Mouse (Mus musculus): ENCODE data around the gene Cryzl1. TPM values are rescaled to one million over a fixed set of nuclear protein-coding genes. Genes with fewer than 3 reads are reported as not detected.

Gene Cryzl1
- total RNA-seq, 2 experiments from 2014 or later = 106 to 110 TPM

DNA sequence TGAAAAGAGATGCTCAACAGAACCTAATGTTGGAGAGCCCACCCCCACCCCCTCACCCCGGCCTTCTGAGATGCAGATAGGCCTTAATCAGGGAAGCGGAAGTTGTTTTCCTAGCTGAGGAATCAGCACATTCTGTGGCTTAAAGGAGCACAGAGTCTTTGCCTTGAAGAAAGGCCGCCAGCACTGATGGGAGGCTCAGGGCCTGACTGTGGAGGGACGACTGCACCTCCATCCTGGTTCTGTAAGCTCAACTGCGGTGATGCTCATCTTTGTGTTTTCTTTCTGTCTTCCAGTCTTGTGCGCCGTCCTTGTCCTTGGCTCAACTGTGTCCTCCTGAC is 12.1 kb upstream of the Cryzl1 start:
- DNase-seq (ENCODE audit: low spot score in 2 of 2) = no peak

DNA sequence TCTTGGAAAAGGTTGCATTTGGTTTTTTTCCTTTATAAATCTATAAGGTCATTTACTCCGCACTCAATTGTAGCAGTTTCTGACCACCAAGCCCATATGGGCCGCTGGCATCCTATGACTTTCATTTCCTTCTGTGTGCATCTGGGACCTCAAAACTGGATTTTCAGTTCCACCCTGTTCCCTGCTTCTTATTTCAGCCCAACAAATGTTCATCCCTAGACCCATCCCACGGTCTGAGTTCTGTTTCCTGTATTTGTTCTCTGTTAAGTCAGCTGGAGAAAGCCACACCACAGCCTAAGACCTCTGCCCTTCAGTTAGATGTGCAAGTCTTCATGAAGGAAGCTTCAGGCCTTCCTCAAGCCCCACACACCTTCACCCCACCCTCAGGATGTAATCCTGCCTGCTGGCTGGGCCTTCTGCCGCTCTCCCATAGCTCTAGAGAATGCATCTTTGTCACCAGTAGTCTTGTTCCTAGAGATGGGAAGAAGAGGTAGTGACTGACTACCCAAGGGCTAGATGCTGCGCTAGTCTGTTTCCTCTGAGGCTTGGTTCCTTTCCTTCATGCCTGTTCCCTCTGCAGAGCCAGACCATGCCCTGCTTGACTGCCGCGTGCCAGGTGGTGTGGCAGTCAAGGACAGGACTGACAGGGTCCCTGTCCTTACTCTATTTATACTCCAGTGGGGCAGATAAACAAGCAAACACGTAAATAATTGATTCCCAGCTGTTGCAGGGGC is 11.6 kb upstream of the Cryzl1 start:
- no peak for DNase-seq (ENCODE audit: low spot score in 2 of 2)

DNA sequence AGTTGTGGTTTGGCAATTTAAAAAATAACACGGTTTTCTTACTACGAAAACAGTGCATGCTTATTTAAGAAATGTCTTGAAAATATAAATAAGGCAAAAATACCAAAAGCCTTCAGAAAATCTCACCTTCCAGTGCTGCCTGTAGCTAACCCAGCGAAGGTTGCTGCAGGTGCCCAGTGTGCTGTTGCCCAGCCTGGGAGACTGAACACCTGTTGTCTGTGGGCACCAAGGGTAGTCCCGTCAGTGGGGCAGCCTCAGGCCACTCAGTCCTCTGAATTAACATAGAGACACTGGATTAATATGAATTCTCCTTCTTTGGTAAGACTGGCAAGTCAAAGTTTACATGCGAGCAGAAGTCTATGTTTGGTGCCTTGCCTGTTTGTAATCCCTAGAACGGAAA is 9.7 kb upstream of the Cryzl1 start:
- DNase-seq (ENCODE audit: low spot score in 2 of 2) = no peak

DNA sequence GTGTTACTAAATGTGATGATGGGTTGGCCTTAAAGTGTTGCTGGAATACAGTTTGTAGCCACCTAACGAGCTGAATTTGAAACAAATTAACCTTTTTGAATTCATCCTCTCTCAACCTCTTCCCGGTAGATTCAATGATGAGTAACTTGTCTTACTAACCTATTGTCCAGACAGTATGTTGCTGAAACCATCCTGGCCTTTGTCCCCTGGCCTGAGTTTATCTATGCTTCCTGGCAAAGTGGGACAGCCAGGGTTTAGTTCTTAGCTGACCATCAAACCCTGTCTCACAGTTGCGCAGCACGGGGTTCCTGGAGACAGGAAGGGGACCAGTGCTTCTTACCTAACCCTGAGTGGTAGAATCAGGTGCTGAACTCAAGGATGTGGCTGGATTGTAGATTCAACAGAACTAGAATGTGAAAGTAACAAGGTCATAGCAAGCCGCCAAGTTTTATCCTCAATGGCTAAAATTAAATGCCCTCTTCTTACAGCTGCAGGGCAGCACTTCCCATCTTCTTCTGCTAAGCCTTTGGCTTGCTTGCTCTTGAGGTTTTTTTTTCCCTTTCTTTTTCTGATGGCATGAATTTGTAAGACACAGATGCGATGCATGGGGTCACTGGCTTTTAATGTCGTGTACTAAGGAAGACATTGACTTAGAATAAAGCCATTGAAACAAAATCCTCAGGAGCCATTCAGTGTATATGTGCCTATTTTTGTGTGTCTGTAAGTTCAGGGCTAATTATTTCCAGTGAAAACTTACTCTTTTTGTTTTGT is 7.5 kb upstream of the Cryzl1 start:
- no peak for DNase-seq (ENCODE audit: low spot score in 2 of 2)

DNA sequence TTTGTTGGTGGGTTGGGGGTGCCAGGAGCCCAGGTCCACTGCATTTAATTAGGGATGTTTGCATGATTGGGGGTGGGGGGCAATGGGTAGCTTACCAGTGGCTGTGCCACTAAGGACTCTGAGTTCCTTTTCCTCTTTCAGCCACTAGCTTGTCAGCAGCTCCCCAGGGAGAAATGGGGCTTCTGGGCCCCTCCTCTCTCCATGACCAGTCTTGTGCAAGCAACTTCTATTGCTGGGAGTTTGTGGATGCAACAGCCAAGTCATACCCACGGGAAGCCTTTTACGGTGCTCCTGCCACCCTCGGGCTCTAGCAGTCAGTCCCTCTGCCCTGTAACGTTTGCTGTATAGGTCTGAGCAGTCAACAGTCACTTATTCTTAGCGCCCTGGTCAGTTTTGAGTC is 6.0 kb upstream of the Cryzl1 start:
- no peak for DNase-seq (ENCODE audit: low spot score in 2 of 2)

DNA sequence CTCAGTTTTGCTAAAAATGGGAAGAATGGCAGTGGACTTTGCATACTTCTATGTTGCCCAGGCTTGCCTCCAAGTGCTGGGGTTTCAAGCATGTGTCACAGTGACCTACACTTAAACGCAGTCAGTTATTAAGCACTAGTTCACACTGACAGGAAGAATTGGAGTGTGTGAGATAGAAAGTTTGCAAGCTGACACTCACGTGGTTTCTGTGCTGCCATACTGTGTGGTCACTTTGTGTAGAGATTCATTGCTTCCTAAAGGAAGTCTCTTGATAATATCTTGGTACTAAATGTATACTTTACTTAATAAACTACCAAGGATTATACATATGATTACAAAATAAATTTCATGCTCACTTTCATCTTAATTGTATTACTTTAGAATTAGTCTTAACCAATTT is 4.0 kb upstream of the Cryzl1 start:
- no peak for DNase-seq (ENCODE audit: low spot score in 2 of 2)

DNA sequence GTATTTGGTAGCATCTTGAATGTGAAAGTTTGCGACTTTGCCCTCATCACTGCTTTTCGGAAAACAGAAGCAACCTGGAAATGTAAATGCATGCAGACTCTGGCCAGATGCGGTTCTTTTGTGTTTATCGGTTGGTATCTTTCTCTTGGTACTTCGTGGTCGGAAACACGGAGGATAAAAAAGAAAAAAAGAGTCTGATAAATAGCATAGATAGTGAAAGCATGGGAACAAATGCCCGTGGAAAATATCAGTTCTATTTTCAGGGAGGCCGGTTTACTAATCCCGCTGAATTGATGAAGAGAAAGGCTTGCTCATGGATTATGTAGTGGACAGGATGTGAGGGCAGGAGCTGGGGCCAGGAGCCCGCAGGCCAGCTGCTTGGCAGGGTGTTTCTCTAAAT is 1.7 kb upstream of the Cryzl1 start:
- no peak for DNase-seq (ENCODE audit: low spot score in 2 of 2)

DNA sequence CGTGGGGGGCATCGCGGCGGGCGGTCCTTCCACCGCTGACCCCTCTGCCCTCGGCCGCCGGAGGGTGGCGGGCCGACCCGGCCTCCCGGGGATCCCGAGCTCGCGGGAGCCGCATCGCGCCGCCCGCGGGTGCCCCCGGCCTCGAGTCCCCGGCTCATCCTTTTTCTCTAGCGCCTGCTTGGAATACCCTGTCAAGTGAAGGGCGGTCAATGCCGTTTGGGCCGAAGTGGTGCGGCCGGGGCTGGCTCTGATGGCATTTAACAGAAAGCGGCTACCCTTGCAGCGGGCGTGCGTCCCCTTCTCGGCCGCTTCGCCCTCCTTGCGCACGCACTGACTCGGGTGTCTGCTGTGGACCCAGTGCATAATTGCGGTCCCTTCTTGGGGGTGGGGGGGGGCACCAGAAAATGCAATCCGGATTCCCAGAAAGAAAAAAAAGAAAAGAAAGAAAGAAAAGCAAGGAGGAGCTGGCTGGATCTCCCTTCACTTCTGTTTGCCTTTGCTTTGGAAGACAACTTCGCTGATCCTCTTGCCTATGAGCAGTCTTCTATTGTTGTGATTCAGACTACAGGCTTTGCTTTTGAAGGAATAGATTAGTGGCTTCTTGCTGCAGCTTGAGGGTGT is 1.2 kb upstream of the Cryzl1 start:
- DNase-seq (ENCODE audit: low spot score in 2 of 2) = peak in 1 of 2 experiments; percentile 26

DNA sequence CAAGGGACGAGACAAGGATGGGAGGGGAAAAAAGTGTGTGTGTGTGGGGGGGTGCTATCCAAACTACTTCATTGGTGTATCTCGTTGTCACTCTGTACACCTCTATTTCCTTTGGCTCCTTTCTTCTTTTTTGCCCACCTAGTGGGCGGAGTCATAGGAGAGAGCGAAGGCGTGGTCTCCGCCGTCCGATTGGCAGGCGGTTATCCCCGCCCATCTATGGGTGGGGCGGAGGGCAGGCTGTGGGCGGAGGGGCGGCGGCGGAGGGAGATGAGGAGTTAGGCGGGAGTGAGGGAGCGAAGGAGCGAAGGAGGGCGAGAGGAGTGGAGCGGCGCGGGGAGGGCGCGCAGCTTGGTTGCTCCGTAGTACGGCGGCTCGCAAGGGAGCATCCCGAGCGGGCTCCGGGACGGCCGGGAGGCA is 299 bp upstream of the Cryzl1 start, which contains the start of gene Itsn1:
Itsn1 (plus strand) TSS at position 216 of the 417 bp plus-strand sequence.
- DNase-seq (ENCODE audit: low spot score in 2 of 2) = peak; percentile 95 to 98

DNA sequence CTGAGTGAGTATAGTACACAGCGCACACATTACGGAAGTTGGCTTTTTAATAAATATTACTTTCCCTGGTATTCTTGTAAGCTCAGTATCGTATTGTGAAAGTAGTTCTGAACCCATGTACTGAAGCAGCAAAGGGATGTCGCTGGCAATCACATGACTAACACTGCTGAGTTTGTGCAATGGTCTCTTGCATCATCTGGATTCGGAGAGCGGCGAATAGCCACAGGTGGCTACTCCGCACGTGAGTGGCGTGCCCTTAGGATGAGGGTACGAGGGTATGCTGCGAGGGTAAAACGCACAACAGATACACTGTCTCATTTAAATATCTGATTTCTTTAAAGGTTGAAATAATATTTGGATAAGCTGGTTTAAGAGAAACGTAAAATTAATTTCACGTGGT is 1.3 kb downstream of the Cryzl1 start:
- DNase-seq (ENCODE audit: low spot score in 2 of 2) = no peak

DNA sequence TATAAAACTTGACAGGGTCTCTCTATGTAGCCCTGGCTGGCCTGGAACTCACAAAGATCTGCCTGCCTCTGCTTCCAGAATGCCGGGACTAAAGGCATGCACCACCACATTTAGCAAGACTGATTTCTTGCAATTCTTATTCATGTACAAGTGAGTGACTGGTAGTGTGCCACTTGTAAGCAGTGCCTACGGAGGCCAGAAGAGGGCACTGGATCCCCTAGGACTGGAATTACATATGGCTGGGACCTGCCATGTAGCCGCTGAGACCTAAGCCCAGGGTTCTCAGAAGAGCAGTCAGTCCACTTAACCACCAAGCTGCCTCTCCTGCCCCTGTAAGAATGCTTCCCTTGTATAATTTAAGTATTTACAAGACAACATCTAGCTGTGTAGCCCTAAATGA is 4.5 kb downstream of the Cryzl1 start:
- DNase-seq (ENCODE audit: low spot score in 2 of 2) = peak; percentile 44 to 54

DNA sequence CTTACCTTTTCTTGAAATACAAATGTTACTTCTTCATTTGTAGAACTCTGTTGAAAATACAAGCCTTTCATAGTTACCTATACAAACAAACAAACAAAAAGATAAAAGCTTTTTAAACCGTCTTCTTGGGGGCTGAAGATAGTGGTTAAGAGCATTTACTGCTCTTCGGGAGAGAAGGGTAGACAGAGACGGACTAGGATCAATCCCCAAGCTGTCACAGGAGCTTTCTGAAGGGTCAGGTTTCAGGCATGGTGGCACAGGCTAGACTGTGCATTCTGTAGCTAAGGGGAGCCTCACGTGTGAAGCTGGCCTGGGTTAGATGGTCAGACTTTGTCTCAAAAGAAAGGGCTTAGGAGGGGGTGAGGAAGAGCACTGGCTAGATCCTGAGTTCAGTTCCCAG is 11.4 kb downstream of the Cryzl1 start:
- DNase-seq (ENCODE audit: low spot score in 2 of 2) = no peak

DNA sequence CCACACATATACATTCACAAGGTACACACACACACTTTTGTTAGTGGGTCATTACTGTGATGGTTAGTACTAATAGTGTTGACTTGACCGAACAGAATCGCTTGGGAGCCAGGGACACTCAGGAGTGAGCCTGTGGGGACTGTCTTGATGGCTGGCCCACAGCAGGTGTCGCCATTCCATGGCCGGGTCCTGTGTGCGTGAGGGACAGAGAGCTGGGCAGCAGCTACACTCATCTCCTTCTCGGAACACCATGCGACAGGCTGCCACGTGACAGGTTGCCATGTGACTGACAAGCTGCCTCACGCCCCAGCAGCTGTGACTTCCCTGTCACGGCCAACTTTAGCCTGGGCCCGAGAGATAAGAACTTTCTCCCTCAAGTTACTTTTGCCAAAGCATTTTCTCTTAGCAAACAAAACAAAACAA is 11.8 kb downstream of the Cryzl1 start:
- no peak for DNase-seq (ENCODE audit: low spot score in 2 of 2)

DNA sequence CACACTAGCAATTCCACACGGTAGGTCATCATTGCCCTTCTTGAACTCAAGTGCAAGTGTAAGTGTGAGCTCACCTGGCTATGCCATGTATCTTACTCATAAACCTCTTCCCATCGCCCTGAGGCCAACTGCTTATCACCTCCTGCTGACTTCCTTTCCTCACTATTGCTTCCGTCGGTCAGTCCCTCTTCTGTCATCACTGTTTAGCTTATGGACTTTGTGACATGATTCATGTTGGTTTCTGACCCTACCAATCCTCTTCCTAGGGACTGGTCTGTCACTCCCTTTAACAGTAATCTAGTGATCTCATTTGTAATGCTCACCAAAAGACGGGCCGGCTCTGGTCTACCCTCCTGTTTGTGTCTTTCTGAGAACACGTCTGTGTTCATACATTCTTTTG is 18.5 kb downstream of the Cryzl1 start:
- DNase-seq (ENCODE audit: low spot score in 2 of 2) = no peak

DNA sequence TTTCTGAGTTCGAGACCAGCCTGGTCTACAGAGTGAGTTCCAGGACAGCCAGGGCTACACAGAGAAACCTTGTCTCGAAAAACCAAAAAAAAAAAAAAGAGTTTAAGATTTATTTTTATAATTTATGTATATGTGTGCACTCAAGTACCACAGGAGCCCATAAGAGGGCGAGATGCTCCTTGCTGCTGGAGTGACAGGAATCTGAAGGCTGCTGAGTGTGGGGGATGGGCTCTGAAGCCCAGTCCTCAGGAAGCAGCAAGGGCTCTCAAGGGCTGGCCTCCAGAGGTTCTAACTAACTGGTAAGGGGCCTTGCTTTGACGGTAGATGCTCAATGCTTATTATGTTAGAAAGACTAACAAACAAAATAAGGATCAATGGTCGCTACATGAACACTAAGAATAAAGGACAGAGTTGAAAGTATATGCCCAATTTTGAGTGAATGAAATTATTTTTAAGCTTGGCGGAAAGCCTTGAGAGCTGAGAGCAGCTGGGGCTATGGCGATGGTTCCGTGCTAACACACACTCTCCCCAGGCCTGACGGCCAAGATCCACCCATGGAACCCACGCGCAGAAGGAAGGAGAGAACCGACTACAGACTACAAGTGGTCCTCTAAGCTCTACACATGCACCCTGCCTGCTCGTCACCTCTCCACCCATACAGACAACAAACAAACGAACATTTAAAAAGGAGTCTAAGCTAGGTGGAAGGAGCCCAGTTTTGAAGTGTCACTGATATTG is 24.0 kb downstream of the Cryzl1 start:
- DNase-seq (ENCODE audit: low spot score in 2 of 2) = peak in 1 of 2 experiments; percentile 55

DNA sequence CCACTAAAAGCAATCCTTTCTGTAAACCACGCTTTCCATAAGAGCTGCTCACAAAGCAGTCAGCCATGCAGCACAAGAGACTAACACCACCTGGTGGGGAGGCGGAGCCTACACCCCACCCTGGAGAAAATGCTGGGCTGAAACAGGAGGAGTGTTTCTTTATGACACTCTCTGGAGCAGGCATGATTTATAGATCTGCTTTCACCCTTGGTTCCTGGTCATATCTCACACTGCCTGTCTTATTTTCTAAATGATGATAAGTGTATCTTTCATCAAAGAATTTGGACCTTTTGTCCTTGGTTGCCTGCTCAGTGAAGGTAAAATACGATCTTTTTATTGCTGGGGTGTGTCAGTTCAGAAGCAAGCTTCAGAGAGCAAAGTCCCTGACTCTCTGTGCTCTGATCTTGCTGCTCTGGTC is 26.0 kb downstream of the Cryzl1 start:
- DNase-seq (ENCODE audit: low spot score in 2 of 2) = no peak

DNA sequence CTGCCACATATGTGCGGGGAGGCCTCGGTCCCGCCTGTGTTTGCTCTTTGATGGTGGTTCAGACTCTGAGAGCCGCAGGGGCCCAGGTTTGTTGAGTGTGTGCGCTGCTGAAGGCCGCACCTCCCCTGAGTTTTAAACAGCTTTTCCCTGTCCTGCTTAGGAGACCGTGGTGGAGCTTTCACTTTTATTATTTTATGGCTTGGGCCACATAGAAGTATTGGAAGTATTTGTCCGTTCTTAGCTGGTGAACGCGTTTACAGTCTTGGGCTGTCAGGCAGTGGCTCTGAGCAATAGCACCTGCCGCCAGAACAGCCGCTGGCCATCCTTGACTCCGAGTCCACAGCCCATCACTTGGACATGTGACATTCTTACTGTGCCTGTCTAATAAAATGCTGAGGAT is 26.9 kb downstream of the Cryzl1 start:
- no peak for DNase-seq (ENCODE audit: low spot score in 2 of 2)

DNA sequence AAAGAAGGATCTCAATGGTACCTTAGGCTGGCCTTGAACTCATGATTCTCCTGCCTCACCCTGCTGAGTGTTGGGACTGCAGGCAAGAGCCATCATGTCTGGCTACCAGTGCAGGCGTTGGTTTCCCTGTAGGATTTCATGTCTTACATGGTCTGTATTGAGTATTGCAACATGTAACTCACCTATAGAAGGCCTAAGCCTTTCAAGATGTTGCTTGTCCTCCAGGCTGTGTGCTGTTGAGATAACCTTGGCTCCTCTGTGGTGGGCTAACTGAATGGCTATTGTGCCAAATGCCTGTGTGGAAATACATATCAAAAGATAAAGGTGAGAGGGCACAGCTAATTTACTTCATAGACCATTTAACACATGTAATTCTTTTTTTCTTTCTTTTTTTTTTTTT is 29.8 kb downstream of the Cryzl1 start:
- no peak for DNase-seq (ENCODE audit: low spot score in 2 of 2)

DNA sequence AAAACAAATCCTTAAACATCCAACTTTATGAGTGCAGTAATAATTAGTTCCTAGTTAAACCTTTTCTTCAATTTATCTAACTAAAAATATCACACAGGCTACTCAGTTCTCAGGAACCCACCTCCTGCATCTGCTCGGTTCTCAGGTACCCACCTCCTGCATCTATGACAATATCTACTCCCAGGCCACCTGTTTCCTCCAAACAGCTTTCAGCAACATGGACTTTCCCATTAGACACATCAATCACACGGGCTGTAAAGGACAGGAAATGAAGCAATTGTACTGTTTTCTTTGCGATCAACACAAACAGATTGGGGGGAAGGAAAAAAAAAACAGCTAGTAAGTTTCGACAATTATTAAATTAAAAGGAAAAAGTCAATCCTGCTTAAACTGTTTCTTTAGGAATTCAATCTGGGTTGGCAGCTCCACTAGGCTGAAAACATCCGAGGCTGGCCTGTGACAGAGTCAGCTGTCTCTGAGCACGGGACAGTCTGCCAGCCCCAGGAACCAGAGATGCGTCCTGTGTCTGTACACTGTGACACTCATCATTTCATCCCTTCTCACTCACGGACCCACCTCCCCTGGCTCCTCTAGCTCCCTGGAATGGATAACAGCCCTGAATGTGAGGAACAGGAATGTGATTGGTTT is 33.5 kb downstream of the Cryzl1 start:
- DNase-seq (ENCODE audit: low spot score in 2 of 2) = no peak

DNA sequence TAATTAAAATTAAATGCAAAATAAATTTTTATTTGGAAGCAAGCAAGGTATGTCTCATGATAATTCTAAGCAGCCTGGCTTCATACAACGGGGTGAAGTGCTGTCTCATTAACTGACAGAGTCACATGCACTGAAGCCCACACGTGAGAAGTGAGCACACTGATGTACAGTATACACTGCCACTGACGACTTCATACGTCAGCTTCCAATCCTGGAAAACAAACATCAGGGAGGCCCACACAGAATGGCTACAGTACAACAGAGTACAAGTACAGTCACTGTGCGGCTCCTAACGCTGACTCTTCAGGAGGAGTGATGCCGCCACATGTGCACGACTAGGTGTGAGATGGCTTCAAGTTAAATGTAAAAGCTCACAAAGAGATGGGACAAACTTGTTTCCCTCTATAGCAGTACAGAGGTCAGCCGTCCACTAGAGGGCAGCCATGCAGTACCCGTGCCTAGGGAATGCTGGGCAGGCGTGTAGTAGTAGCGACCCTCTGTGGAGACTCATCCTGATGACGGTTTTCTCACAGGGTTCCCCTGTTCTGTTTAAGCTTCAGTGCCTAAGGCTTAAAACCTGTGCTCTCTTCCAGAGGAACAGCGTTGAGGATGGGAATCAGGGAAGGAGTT is 34.2 kb downstream of the Cryzl1 start:
- DNase-seq (ENCODE audit: low spot score in 2 of 2) = peak; percentile 65 to 73

DNA sequence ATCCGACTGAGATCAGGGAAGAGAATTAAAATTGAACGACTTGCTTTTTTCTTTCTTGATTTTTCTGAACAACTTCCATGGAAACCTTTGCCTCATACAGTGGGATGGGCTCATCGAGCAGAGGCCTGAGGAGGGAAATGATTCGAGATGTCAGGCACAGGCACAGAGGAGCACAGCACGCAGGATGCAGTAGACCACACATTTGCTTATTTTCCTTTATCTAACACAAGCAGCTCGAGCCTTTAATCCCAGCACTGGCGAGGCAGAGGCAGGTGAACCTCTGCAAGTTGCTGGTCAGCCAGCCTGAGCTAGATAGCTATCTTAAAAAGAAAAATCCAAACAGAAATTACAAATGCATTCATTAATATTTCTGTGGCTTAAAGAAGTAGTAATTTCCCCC is 39.0 kb downstream of the Cryzl1 start:
- DNase-seq (ENCODE audit: low spot score in 2 of 2) = no peak
